21 mouse cellular contexts compared by ENCODE assay signal in genomic region chr7:123120516-123120915, GRCm38 (mm10).
"Had no signal": no experiment of that assay in that cellular context is flagged by ENCODE, and none has a peak within 500 bp of the region (broad histone marks: within the 10 kb centered on the region; RNA-seq: fewer than 3 reads in every experiment).

No protein-coding gene starts in this region.

- DNase-seq: kidney, postnatal 10 days; kidney, postnatal 36 days; left cerebral cortex, postnatal 4 days; liver, postnatal 0 days; lung, embryonic 14.5 days; right cerebral cortex, postnatal 14 days; right cerebral cortex, postnatal 4 days; thymus, adult 2 months; thymus, postnatal 14 days; thymus, postnatal 4 days had no signal

- H3K36me3 ChIP-seq: kidney, embryonic 15.5 days; limb, embryonic 12.5 days; limb, embryonic 15.5 days; midbrain, embryonic 12.5 days; midbrain, embryonic 15.5 days; neural tube, embryonic 13.5 days had no signal

- H3K27me3 ChIP-seq: kidney, embryonic 15.5 days; limb, embryonic 12.5 days; limb, embryonic 15.5 days; midbrain, embryonic 12.5 days; midbrain, embryonic 15.5 days; neural tube, embryonic 13.5 days had no signal

- H3K9me3 ChIP-seq: kidney, embryonic 15.5 days; limb, embryonic 12.5 days; limb, embryonic 15.5 days; midbrain, embryonic 12.5 days; midbrain, embryonic 15.5 days; neural tube, embryonic 13.5 days had no signal

- H3K4me2 ChIP-seq: kidney, embryonic 15.5 days; limb, embryonic 12.5 days; limb, embryonic 15.5 days; liver, embryonic 11.5 days; lung, embryonic 14.5 days; midbrain, embryonic 12.5 days; midbrain, embryonic 15.5 days; neural tube, embryonic 13.5 days had no signal

- ATAC-seq: liver, postnatal 0 days; lung, postnatal 0 days; midbrain, embryonic 15.5 days had no signal

- H3K9ac ChIP-seq: kidney, embryonic 15.5 days; limb, embryonic 12.5 days; limb, embryonic 15.5 days; liver, embryonic 14.5 days; liver, postnatal 0 days; lung, embryonic 14.5 days; midbrain, embryonic 12.5 days; midbrain, embryonic 15.5 days; neural tube, embryonic 13.5 days had no signal

- H3K27ac ChIP-seq: kidney, embryonic 15.5 days; limb, embryonic 12.5 days; limb, embryonic 15.5 days; liver, embryonic 14.5 days; macrophage; midbrain, embryonic 12.5 days; midbrain, embryonic 15.5 days; neural tube, embryonic 13.5 days; stomach, postnatal 0 days had no signal

- H3K4me3 ChIP-seq: kidney, embryonic 15.5 days; limb, embryonic 12.5 days; limb, embryonic 15.5 days; midbrain, embryonic 12.5 days; midbrain, embryonic 15.5 days; neural tube, embryonic 13.5 days had no signal
